Mouse (Mus musculus) heart, postnatal 14 days (tissue): ENCODE data around the gene Kcnd3. TPM values are rescaled to one million over a fixed set of nuclear protein-coding genes. Genes with fewer than 3 reads are reported as not detected.
A peak's percentile ranks its signal among the peaks of the same experiment; 100 is the strongest.
"Not testable (repeated sequence)": the region's sequence is repeated elsewhere in the genome, so short reads cannot be mapped to it uniquely, and the experiment has no call there.

Source experiments
- DNase-seq, 2 experiments: peaks; one replicate each; pipeline ENCODE4 v3.0.0; 2021 to 2022
- intact Hi-C: fragments of 180-260 bp; cut with DNase I; formaldehyde crosslinking; loops from one replicate; pipeline ENCODE4 v1.15.1; 2025
- total RNA-seq, 2 experiments: library from RNA; stranded (reverse); gene quantifications; 2 replicates each; pipeline ENCODE4 v1.2.3; 2021

Kcnd3 gene
- total RNA-seq, 2 experiments from 2014 or later: 4.4 to 5.2 TPM

DNA sequence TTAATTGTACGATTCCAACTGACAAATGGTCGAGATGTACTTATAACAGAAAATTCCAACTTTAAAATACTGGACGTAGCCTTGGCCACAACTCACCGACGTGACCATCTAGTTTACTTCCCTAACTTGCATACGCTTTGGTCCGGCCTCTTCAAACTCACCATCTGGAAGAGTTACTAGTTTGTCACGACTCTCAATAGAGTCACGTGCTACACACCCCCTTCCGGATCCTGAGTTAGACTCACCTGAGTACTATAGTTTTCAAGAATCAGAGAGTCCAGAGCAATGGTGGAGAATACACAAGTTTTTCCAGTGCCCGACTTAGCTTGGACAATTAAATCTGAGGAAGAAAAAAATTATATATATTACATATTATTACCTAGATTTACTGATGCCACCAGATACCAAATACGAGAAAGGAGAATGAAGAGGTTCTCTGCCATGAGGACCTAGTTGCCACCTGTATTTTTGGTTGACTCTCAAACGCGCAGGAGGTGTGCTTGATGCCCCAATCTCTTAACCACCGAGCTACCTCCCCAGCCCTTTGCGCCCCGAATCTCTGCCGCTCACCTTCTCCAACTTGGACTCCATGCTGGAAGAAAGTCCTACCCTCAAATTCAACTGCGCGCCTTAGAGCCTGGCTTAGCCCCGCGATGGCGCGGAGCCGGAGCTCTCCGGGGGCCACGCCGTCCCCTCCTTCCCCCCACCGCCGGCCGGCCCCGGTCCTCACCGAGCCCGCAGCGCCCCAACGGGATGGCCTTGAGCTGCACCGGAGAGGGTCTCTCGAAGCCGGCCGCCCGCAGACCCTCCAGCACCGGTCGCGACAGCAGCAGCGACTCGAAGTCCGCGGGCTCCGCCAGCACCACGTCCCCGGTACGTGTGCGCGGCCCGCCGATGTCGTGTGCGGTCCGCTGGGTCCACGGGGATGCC is 234.5 kb downstream of the Kcnd3 start:
- DNase-seq: peak in 1 of 2 experiments; percentile 38
- intact Hi-C loops: loop anchor here (1.0 to 5.0 kb wide), 4 partner anchors 40 to 271 kb away; partner anchors contain the start of genes Rap1a and Wdr77

DNA sequence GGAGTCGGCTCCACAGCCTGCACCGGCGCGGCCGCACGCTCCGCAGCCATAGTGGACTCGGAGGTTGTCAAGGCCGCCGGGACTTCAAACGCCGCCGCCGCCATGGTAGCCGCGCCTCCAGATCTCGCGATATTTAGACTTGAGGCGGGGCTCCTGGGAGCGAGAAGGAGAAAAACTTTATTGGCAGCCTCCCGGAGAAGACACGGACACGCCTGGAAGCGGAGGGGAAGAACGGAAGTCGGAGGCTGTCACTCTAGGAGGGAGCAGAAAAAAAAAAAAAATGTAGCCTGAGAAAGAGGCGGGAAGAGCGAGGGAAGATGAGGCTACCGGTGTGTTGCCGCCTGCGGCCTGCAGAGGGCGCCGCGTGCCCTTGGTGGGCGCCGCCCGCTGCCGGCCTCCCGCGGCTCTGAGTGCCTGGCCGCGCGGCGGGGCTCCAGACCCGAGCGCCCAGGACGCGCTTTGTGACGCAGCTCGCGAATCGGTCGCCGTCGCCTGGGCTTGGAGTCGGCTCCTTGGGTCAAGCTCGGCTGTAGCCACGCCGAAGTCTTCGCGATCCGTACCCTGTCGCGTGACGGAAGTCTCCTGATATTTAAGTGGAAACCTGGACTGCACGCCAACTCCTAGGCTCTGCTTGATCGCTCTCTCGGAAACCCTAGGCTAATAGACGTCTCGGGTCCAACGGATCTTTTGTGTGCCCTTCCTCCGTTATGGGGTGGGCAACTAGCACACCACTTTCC is 235.4 kb downstream of the Kcnd3 start, which contains the start of gene Ddx20:
Gene Ddx20 (minus strand): TSS at position 251 of the 737 bp plus-strand sequence.
- peak; percentile 94 to 95 for DNase-seq

DNA sequence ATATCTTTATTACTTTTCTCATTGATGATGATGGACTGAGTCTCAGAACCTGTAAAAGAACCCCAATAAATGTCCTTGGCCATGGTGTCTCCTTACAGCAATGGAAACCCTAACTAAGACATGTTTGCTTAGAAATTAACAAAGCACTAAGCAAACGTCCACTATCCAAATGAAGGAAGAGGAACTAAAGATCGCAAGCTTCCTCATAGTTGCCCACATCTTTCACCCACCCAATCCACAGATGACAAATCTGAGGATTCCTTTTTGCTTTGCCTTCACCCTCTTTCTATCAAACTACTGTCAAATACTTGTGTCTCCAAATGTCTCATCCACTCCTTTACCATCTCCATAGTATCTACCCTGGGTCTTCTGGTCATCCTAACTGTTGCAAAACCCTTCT is 236.4 kb downstream of the Kcnd3 start:
- DNase-seq: no peak
- intact Hi-C loops: loop anchor here (5.0 kb wide), 2 partner anchors 114 to 269 kb away; partner anchors contain the start of genes Rap1a and Wdr77

More for the DNA sequence above, 235.4 kb downstream of the Kcnd3 start, which contains the start of gene Ddx20:
- intact Hi-C loops: loop anchor here (1.0 to 5.0 kb wide), 4 partner anchors 39 to 270 kb away; partner anchors contain the start of genes Rap1a and Wdr77

DNA sequence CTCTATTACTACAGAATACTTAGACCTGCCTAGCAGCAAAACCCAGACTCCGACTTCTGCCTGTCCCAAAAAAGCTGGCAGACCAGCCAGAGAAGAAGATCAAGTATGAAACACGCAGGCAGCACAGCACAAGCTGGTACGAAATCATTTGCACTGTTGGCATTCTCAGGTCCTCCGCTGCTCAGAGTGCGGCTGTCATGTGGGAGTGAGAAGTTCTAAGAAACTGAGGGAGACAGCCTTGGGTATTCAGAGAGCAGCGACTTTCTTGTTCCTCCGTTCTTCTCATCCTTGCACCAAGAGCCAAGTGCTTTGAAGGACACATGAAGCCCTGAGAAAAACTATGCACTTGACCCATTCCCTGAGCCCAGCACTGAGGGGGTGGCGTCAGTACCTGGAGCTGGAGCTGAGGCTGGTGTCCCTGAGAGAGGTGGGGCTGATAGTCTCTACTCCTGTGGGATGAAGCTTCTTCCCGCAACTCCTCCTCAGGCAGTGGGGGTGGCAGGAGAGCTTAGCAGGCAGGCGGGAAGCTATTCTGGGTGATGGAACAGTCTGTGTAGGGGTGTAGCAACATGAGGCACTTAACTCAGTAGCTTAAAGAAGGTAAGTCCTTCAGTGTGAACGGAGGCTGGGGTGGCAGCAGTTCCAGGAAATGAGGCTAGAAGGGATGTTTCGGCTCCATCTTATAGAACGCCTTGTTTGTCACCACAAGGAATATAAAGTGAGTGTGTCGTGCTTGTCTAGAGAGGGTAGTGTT is 241.4 kb downstream of the Kcnd3 start:
- intact Hi-C loops: no loop called here
- DNase-seq: no peak

DNA sequence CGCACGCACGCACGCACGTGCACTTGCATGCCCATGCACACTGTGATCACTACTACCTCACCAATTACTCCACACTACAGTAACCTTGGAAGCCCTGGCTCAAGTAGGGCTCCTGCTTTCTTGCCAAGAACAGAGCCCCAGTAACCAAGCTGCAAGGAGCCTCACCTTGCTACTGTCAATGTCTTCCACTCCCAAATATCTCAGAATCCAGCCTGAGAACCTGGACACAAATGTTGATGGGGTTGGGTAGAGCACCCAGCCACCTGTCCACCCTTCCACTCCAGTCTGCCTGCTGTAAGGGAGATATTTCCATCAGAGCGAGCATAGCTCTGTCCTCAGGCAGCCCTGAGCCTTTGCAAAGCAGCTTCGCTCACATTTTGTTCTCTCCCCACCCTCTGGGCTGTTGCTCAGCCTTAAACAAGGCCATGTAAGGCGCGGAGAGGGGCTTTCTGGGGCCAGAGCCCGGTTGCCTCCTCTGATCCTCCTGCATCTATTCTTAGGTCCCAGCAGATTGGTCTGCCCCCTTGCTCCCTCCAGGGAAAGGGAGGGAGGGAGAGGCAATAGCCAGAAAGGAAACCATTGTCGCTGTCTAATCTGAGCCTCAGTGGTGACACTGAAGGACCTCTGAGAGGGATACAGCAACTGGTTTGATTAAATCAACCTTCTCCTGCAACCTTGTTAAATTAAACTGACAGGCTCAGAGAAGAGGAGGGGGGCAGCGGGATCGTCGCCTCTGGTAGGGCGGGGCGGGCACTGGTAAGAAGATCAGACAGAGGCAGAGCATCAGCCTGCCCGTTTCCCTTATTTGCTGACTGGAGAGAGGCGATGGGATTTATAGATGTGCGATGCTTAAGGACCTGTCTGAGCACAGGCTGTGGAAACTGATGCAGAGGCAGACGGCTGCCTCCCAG is 243.6 kb downstream of the Kcnd3 start:
- intact Hi-C loops: no loop called here
- peak; percentile 49 to 58 for DNase-seq

DNA sequence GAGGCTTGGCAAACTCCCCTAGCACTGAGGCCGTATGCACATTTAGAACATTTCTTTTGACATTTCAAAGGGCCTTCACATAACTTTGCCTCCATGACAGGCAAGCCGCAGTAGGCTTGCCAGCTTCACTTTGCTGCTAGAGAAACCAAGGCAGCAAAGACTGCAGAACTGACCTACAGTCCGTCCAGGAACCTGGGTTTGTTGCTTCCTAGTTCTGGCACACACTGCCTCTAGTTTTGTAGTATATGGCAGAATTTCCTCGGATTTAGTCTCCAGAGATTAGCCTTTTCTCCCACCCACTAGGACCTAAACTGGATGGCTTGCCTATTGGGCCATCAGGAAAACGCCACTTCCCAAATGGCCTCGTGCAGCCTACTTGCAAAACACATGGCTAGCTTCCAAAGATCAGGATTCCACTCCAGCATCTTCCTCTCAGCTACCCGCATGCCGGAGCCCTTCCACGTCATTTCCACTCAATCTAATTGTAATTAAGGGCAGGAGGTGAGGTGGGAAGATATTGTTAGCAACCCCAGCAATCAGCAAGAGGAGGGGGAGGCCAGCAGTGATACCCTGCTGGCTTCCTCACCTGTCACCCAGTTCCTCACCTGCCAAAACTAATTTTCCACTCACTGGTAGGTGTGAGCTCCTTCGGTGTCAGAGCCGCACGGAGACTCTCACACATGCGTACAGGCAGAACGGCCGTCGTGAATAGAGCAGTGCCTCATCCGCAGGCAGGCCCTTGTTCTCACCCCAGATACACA is 244.4 kb downstream of the Kcnd3 start:
- intact Hi-C loops: no loop called here
- peak in 1 of 2 experiments; percentile 25 for DNase-seq

DNA sequence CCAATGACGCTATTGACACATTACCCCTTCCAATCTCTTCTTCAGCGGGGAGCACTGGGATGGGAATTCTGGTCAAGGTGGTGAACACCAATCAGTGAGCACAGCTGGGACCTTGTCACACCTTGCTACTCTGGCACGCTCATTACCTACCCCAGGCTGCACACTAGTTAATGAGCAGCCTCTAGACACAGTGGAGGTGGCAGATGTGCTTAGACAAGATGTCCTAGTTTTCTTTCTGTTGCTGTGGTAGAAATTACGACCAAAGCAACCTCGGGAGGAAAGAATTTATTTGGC is 245.0 kb downstream of the Kcnd3 start:
- intact Hi-C loops: no loop called here

DNA sequence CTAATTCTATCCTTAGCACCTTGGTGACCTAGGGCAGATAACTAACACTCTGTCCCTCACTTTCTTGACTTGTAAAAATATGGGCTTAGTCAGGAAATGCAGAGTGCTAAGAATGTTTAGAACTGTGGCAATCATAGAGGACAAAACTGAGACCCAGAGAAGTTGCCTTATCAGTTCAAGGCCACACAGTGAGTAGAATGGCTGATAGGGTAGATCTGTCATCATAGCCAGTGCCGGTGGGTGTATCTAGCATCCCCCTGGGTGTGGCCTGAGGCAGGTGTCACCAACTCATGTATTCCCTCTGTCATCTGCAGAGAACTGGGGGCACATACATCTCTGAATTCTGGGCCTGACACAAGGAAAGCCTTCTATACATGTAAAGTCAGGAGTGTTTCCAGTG is 246.2 kb downstream of the Kcnd3 start:
- intact Hi-C loops: no loop called here
- DNase-seq: no peak

More for the DNA sequence above, 245.0 kb downstream of the Kcnd3 start:
- no peak for DNase-seq

DNA sequence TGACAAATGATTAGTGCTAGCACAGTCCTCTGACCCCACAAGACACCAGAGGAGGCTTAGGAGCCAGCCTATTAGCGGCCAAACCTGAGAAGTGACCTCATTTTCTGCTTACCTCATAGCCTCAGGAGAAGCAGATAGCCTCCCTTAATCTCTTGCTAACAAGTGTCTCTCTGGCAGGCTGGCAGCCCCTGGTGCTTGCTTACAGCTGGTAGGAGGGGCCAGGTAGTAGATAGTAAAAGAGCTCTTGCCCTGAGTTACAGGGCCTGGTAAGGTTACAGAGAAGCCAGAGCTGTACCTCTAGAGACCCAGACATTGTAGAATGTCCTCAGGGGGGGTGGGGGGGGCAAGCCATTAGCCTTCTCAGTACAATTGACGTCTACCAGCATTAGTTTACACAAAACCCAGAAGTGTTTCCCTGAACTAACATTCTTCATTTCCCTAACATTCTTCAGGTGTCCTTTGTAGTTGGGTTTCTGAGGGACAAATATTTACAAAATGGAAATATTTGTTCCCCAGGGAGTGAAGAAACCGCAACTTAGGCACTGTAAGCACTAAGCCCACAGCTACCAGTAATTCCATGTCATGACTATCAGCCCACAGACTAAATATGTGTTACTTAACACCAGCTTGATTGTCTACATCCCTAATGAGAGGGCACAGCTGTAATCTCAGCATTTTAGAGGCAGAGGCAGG is 247.3 kb downstream of the Kcnd3 start:
- peak in 1 of 2 experiments; percentile 23 for DNase-seq
- intact Hi-C loops: no loop called here

DNA sequence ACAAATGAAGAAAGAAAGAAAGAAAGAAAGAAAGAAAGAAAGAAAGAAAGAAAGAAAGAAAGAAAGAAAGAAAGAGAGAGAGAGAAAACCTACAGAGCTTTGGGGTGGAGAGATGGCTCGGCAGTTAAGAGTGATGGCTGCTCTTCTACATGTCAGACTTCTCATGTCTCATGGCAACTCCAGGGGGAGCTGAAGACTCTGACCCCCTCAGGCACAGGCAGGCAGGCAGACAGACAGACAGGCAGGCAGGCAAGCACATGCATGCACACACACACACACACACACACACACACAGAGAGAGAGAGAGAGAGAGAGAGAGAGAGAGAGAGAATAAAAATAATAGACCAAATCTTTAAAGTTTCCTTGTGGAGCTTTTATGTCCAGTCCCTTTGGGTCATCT is 248.7 kb downstream of the Kcnd3 start:
- intact Hi-C loops, DNase-seq: not testable (repeated sequence)

DNA sequence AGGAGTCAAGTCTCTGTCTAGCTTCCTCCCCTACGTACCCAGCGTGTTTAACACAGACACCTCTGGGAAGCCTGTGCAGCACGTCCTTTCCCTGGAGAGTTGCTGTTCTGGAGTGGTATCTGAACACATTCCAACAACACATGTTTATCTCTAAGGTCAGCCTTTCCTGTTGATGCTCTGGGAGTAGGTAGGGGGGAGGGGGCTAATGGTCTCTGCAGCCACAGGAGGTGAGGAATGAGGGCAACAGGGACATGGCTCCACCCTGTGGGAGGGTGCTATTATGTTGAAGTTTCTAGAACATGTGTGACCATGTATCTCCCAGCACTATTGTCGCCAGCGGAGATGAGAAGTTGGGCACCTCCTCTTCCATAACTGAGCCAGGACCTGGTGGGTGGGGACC is 249.3 kb downstream of the Kcnd3 start:
- intact Hi-C loops: no loop called here
- peak in 1 of 2 experiments; percentile 57 for DNase-seq

DNA sequence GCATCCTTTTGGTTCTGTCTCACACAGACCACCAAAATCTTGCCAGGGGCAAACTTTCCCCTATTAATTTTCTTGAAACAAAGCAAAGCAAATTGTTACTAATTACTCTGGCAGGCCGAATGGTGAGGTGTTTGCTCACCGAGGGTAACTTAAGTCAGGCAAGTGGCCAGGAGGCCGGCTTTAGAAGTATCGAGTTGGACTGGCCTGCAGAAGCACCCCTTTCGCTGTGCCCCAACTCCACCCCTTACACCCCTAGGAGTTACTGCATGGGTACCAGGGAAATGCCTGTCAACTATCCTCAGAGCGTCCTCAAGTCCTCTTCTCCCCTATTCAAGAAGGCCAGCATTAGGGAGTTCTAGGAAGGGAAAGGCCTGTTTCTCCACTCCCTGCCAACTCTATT is 251.4 kb downstream of the Kcnd3 start:
- intact Hi-C loops: no loop called here
- no peak for DNase-seq

DNA sequence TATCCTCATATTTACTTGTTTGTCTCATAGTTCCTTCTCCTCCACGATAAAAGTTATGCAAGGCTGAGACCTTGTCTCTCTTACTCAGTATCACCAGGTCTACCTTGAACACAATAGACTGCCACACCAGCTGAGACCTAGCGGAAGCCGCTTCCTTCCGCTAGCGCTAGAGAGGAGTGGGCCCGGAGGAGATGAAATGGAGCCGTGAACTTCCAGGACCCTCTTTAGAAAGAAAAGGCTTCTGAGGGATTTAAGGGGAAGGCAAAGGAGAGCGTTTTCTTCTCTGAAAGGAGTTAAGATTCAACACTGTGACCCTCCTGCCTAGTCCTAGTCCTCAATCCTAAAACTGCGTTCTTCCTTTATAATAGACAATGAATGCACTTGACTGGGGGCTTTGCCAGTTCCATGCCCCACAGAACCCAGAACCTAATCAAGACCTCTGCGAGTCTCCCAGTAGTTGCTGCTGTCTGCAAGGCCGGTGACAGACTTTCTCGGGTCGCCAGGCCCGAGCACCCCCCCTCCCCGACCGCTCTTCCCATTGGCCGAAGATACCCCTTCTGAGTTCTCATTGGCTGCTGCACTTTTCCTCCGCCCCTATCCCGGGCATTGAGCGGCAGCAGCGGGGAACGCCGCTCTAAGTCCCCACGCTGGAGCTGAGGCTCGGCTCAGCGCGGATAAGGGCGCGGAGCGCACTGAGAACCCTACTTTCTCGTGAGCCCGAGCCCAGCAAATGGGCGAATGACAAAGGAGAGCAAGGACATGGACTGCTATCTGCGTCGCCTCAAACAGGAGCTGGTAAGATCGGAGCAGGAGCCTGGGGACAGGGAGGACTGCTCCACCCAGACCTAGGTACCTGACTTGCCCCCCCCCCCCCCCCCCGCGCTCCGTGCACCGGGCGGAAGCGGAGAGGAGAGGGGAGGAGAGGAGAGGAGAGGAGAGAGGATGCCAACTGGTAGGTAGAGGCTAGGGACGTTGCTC is 252.2 kb downstream of the Kcnd3 start, which contains the start of gene Inka2:
Gene Inka2 (plus strand): TSS at position 569 of the 978 bp plus-strand sequence.
- peak; percentile 84 to 86 for DNase-seq
- intact Hi-C loops: no loop called here

DNA sequence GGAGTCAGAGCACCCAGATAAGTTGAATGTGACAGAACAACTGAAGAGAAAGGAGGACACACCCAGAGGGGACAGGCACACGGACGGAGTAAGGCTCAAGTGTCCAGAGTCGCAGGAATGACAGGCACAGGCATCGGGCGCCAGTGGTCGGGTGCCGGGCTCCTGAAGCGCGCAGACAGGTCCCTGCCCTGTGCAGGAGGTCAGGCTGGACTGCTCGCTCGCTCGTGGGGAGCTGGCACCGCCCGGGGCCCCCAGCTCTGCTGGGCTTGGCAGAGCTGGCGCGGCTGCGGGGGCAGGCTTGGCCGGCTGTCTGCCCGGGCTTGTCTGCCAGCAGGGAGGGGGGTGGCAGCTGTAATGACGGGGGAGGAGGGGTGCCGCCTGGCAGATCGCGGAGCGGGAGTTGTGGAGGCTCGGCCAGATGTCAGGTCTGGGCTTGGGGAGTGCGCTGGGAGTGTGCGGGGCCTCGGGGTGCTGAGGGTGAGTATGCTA is 253.0 kb downstream of the Kcnd3 start:
- peak; percentile 77 to 81 for DNase-seq
- intact Hi-C loops: no loop called here

DNA sequence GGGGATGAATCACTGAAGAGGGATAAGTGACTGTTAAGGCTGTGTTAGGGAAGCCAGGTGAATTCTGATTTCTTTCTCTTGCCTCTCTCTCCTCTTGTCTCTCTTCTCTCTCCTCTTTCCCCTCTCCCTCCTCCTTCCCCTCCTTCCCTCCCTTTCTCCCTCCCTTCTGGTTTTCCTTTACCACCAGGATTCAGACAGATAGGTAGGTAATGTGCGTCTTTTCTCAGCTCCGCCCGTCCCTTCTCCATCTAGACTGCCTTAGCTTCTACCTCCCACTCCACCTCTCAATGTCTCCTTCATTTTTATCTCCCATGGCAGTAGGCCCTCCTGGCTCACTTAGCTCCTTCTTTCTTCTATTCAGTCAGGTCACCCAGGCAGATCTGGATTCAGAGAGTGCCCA is 253.4 kb downstream of the Kcnd3 start:
- DNase-seq: no peak
- intact Hi-C loops: no loop called here

DNA sequence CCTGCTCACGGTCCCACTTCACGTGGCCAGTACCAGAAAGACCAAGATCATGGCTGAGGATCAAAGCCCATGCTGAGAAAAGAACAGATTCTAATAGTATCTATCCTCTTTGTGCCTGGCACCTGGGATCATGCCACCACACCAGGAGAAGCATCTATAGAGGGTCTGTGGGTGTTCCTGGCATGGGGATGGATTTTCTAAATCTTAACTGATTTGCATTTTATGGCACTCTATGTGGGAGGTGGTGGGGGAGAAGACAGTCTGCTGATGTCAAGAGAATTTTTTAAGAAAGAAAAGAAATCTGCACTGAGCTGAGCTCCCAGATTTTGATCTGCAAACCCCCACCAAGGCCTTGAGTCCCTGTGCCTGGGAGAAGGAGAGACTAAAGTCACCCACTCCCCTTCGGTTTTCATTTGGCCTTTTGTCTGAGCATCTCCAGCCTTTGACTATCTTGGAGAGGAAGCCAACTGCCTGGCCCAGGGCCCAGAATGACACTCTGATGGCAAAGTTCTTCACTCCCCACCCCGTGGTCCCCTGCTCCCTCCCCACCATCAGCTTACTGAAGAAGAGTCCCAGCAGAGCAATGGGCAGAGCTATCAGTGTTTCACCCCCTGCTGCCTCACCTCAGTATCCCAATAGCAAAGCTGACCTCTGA is 254.4 kb downstream of the Kcnd3 start:
- intact Hi-C loops: no loop called here
- DNase-seq: peak in 1 of 2 experiments; percentile 49
